Mouse (Mus musculus) heart, adult 9 months (tissue): ENCODE data around the gene Safb.

Experiments used
- DNase-seq, 2 experiments: peaks; one replicate each; pipeline ENCODE4 v3.0.0; 2022; ENCODE audit warnings: low spot score in 2 of 2

Gene Safb

DNA sequence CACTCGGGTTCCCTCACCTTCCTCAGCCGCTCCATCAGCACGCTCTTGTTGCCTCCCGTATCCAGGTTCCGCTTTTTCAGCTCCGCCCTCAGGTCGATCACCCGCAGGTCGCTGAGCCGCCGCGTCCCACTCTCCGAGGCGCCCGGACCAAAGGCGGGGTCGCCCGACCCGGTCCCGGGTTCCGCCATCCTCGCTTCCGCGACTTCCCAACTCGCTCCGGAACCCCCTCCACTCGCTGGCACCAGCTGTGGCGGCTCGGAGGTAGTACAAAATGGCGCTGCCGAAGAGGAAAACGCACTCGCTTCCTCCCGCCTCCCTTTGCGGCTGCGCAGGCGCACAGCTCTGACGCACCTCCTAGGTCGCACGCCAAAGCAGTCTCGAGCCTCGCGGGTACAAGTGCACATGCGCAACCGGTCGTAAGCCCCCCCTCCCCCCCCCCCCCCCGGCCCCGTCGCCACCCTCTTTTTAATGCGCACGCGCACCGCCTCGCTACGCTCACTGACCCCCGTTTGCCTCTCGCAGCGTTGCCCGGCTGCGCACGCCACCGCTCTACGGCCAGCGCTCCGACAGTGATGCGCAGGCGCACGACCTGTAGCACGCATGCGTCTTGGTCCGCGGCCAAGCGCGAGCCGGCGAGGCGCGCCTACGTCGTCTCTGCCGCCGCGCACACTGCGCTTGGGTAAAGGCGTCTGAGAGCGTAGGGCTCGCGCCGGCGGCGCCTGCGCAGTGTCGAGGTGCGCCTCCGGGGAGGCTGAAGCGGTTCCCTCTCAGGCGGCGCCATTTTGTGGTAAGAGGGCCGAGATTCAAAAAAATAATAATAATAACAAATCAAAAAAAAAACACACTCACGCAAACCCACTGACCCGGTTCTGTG, at the start of gene Safb, which contains the start of gene Safb2:
Gene Safb (plus strand): TSS at position 569 of the 874 bp plus-strand sequence.
Gene Safb2 (minus strand): TSS at position 329 of the 874 bp plus-strand sequence.
- DNase-seq: peak; percentile 99

DNA sequence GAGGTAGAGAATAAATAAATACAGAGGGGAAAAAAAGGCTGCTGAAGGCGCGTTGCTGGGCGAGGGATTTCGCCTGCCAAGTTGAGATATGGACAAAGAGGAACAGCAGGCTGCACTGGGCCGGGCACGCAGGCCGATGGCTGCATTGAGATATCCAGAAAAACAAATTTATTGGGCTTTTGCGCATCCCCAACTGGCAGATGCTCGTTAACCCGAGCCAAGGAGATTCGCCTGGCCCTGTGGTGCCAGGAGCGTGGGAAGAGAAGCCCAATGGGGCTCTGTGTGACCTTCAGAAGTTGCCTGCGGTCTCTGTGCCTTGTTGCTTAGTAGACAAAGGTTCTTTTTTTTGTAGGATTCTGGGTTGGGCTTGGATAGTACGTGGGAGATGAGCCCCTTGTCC, 48.4 kb upstream of the Safb start:
- DNase-seq: no peak

DNA sequence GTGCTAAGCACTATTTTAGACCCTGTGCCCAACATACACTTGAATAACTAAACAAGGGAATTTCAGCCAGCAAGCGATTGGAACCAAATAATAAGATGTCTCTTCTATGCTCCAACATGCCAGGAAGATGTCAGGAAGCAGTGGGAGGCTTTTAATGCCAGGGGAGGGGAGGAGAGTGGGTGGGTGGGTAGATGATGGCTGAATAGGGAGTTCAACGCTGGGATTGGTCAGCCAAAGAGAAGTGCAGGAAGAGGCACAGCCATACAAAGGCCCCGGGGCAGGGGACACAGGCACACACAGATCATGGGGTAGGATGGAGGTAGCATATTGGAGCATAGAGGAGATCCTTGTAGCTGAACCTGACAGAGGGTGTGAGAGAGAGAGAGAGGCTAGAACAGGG, 47.8 kb upstream of the Safb start:
- DNase-seq: no peak

DNA sequence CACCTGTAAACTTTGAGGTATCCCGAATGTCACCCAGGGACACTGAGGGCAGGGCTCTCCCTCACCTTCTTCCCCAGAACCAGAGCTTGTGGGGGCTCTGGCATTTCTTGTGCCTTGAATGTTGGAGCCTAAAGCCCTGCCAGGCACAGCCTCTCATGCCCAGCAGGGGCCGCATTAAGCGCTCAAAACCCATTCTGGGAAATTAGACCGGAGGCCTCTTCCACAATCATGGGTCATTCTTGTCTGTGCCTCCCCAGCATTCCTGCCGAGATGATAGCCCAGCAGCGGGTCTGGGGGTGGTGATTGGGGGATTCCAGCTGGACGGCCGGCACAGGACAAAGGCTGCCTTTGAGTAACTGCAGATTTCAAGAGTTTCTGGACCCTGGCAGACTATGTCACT, 46.7 kb upstream of the Safb start:
- DNase-seq: no peak

DNA sequence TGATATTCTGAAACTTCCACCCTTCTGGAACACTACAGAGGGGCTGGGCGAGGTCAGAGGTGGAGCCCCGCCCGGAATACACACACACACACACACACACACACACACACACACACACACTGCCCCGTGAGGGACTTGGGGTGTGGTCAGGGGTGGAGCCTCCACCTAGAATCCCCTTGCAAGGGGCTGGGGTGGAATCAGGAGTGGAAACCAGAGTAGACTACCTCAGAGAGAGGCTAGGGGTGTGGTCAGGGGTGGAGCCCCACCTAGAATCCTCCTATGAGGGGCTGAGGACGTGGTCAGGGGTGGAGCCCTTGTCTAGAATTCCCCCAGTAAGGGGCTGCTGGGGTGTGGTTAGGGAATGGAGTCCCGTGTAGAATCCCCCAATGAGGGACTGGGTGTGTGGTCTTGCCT, 44.1 kb upstream of the Safb start:
- no peak for DNase-seq

DNA sequence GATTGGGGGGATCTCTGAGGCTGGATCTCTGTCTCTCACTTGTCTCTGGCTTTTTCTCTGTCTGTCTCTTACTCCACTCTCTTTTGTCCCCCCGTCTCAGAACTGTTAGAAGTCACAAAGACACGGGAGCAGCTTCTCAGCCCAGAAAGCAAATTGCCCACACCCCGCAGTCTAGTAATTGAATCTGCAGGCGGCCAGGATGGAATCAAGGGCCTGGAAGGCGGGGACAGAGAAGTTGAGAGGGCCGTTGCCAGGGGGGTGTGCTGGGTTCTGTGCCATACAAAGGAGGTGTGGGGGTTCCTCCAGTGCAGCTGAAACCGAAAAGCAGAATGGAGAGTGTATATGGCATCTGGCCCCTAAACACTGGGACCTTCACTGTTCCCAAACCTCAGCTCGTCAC, 41.9 kb upstream of the Safb start:
- no peak for DNase-seq

DNA sequence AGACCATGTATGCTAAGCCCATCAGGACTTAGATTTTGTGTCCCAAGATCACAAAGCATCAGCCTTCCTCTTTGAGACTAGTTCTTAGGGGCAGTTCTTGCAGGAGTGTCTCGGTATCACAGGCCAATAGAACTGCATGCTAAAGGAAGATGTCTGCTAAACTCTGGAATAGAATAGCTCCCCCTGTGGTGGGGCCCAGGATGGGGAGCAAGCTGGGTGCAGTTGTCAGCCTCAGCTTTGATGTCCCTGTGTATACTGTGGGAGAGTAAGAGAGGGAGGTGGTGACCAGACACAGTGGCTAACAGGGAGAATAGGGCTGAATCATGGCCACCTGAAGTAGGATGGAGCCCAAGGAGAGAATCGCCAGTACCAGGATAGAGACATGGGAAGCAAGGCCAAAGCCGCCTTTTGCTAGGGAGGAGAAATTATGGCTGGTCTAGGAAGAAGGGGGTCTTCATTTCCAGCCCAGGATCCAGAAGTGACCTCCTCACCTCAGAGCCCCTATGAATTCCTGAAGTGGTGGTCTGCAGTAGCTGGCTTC, 40.9 kb upstream of the Safb start:
- no peak for DNase-seq

DNA sequence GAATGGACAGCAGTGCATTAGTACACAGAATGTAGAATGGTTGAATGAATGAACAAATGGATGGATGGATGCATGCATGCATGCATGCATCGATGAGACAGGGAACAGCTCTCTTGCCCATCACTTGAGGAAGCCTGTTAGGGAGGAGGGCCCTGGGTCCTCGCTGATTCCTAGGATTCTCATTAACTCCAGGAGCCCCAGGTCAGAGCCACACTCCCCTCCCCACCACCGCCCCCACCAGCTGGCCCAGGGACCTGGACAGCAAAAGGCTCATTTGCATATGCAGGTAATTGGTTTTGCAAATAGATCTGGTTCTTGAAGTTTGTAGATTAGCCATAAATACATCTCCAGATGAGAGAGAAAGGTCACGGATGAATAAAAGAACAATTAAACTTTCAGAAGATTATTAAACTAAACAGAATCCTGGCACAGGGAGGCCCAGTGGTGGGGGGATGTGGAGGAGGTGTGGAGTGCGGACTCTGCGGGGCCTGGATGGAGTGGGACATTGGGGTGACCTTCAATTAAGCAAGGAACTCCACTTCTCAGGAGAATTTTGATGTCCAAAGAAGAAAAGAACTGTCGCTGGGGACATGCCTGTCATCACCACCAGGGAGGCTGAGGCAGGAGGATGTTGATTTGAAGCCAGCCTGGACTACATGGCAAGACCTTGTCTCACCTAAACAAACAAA, 39.8 kb upstream of the Safb start:
- DNase-seq: no peak

DNA sequence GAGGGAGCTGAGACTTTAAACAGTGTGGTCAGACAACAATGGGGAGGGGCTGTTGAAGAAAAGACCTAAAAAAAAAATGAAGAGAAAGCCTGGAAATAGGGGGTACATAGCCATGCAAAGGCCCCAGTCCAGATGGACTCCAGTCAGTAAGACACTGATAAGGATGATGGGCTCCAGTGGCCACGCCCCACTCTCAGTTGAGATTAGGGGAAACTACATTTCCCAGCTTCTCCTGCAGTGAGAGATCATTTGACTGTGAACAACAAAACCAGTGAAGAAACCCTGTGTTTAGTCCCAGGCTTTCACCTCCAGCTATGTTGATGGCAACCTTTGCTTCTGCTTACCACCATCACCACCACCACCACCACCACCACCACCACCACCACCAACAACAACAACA, 38.7 kb upstream of the Safb start:
- no peak for DNase-seq

DNA sequence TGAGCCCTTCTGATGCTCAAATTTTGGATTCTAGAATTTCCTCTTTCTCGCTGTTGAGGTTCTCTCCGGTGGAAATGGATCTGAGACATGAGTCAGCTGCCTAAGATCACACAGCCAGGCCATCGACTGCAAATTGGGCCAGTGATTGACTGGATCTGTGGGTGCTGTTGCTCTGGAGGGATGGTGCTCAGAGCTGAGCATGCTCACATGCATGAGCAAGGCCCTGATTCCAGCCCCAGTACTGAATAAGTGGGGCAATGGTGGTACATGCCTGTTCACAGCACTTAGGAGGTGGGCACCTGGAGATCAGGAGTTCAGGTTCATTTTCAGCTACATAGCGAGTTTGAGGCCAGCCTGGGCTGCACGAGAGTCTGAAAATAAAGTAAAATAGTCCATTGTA, 38.0 kb upstream of the Safb start:
- DNase-seq: no peak

DNA sequence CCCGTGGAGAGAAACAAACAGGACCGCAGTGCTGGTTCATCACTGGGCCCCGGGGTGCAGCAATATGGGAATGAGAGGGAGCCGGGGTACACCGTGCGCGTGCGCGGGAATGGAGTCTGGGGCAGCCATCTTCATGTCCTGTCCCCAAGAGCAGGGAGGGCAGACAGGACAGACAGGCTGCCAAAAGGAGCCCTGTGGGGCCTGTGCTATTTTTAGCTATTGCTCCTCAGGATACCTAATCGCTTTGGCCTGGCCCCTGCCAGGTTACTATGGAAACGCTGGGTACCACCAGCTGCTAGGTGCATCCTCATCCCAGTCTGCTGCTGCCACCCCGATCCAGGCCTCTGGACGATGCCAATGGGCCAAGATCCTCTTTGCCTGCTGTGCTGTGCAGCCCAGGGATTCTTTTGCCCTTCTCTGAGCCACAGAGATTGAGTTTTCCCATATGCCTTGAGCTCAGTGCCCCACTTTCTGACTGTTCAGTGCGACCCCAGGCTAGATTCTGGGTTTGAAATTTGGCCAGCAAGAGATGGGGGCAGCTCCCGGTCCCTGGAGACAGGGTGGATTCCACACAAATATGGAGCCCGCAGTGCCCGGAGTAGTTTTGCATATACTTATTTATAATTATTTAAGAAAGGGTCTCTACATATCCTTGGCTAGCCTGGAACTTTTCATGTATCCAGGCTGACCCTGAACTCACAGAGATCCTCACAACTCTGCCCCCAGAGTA, 37.3 kb upstream of the Safb start:
- DNase-seq: peak in 1 of 2 experiments; percentile 25

DNA sequence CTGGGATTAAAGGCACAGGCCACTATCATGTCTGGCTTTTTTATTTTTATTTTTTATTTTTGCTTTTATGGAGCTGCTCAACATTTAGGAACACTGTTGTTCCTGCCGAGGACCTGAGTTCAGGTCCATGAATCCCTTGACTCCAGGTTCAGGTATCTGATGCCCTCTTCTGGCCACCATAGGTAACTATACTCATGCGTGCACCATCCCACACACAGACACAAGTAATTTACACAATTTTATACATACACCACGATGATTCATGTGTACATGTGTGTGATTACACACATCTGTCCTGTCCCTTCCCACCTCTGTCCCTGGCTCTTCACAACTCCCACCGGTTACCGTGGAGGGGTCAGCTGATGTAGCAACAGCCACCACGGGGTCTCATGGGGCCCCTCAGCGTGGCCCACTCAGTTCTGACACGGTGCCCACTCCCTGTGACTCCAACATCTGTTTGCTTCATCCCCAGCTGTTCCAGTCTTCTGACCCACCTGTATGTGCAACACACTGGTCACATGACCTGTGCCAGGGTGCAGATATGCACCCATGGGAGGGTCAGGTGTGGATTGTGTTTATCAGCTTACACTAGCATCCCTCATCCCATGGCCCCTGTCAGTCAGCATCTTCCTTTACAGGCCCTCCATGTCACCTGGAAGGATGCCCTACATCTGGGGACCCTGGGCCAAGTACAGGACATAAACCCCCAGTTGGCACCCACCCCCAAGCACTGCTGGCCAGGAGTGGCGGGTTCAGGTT, 36.6 kb upstream of the Safb start:
- no peak for DNase-seq

DNA sequence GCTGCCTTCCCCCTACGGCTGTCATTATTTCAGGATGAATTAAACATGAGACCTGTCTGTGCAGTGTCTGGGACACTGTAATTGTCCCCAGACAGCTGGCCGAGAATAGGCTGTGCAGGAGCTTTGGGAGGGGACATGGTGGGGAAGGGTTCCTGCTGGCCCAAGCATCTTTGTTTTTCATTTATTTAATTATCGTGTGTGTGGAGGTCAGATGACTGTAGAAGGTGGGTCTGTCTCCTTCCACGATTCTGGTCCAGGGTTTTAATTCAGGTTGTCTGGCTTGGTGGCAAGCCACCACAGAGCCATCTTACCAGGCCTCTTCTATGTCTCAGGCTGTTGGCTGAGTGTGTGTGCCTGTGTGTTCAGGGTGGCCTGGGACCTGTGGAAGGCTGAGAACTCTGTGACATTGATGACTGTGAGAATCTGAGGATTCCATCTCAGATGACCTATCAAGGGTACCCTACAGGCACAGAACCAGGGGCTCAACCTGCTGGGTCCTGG, 36.0 kb upstream of the Safb start:
- no peak for DNase-seq

DNA sequence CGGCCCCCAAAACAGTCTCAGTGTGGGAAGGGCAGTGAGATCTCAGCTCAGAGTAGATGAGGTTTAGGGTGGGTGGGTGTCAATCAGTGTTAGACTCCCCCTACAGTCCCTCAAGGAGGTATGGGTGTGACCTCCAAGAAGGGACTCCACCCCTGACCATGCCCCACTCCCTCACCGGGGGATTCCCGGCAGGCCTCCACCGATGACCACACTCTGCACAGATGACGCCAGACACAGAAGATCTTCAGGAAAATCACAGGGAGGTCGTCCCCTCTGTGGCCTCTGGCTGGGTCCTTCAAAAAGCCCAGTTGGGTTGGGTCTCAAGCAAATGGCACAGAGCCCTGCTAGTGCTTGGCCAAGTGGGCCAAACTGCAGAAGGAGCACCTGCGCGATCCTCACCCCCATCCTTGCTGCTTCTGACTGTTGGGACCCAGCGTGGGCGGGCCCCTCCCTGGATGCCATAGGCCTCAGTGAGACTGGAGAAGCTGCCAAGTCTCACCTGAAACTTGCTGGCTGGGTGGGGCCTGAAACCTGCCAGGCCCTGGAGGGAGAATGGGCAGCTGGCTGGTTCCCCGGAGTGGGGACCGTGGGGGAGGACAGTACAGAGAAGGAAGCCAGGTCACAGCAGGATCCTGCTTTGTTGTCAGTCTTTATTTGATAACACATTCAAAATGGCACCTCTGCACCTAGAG, 33.7 kb upstream of the Safb start:
- DNase-seq: no peak

DNA sequence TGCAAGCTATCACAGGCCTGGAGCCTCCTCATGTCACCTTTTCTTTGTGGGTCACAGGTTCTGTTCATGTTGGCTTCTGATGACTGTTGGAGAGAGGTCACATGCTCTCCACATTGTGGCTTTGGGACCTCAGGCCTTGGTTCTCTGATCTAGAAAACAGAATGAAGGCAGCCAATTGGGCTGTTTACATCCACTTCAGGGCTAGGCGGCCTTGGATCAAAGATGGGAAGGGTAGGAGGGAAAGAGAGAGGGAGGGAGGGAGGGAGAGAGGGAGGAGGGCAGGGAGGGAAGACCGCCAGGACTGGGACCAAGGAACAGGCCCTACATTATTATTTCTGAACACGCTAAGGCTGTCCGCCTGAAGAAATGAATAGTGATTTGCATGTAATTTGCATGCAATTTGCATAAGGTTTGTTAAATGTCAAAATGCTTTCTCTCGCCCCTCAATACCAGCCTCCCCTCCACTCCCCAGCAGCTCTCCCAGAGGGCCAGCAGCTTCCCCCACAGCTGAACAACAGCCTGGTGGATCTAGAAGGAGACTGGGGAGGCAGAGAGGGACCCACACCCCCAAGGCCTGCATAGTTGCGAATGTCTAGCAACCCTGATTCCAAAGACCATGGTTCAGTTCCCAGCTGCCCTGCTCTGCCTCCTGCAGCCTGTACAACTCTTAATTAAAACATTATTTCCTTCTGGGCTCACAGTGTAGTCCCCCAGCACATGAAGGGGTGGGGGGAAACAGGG, 32.6 kb upstream of the Safb start:
- no peak for DNase-seq

DNA sequence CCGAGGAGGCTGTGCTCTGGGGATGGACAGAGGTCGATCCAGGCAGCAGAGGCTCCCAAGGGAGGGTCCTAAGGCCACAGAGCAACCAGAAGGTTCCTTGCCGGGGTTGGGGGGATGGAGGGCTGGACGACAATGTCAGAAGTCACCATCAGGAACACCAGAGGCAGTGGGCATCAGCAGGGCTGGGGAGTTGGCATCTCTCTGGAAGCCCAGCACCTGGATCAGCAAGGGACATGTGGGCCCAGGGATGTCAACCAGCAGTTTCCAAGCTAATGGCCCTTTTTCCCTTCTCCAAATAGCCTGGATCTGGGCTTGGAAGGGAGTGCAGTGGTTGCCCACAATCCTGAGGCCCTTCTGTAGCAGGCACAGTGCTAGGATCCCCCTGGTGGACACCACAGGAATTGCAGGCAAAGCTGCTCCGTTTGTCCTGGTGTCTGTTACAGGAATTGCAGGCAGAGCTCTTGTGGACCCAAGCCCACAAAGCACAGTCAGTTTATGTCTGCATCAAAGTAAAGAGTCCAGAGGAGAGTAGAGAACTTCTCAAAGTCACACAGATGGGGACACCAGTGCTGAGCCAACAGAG, 31.8 kb upstream of the Safb start:
- peak; percentile 25 to 43 for DNase-seq

DNA sequence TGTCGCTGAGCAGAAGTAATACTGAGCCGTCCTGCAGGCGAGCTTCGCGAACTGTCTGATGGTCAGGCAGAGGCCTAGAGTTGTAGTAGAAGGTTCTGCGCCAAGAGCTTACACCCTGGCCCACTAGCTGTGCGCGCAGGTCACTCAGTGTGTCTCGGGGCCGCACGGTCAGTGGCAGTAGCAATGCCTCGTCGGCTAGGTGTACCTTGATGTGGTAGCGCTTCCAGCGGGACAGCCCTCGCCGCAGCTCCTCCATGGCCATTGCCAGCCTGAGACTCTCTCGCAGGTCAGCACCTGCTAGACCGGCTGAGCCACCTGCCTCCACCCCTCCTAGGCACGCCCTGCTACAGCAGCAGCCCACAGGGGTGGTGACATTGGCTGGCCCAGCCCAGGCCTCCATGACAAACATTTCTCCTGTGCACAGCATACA, 30.5 kb upstream of the Safb start, which contains the start of gene Gm20219:
Gene Gm20219 (minus strand): TSS at position 266 of the 430 bp plus-strand sequence.
- no peak for DNase-seq

DNA sequence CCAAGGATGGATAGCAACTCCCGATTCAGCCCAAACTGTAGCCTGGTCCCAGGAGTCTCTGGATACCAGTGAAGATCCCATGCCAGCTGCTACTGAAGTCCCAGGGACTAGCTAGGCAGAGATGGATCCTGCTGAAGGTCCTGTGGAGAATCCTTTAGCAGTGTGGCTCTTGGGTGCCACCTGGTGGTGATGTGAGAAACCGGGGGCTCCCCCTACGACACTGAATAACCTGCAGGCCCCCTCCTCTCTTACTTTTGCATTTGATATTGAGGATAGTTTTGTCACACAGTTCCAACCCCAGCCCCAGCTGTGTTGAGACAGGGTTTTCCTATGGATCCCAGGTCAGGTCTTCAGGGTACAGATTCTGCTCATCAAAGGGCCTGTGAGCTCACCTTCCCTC, 26.2 kb upstream of the Safb start:
- DNase-seq: peak; percentile 32 to 36

DNA sequence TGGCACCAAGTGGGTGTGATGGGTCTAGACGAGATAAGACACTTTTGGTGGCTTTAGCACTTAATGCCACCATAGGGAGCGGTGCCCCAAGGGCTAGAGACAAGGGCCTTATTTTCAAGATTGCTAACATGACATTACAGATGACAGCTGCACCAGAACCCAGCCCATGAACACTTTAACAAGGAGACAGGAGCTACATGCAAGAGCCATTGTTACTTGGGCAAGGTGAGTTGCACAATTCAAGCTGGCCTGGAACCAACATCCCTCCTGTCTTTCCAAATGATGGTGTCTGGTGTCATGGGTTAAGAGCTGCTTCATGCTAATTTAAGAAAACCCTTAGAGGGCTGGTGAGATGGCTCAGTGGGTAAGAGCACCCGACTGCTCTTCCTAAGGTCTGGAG, 25.2 kb upstream of the Safb start:
- no peak for DNase-seq
